Mouse (Mus musculus) stomach, postnatal 0 days (tissue): ENCODE data around the gene Tas1r1. TPM values are rescaled to one million over a fixed set of nuclear protein-coding genes. Genes with fewer than 3 reads are reported as not detected.

ENCODE experiments used
- ATAC-seq: fragments of 200-750 bp; cut with Nextera tagmentation; 2 replicates; pipeline ENCODE4 v1.8.0; 2017; ENCODE audit not compliant: low FRiP score, low TSS enrichment
- DNase-seq: peaks from one replicate; pipeline ENCODE4 v3.0.0-alpha.2; 2016; ENCODE audit warnings: low spot score
- H3K27ac ChIP-seq: fragments of 300-500 bp; sonication (generic); replicated peaks from 2 replicates; pipeline ENCODE4 v1.5.1; 2014; ENCODE audit warnings: mild to moderate bottlenecking, control low read depth
- H3K27me3 ChIP-seq: fragments of 300-500 bp; sonication (generic); 2 replicates; pipeline ENCODE4 v1.6.1; 2014; ENCODE audit warnings: low read length; ENCODE audit not compliant: control insufficient read depth, insufficient read depth
- H3K36me3 ChIP-seq: fragments of 300-500 bp; sonication (generic); 2 replicates; pipeline ENCODE4 v1.6.1; 2014; ENCODE audit warnings: low read length, mixed read lengths; ENCODE audit not compliant: control insufficient read depth, insufficient read depth
- H3K4me1 ChIP-seq: fragments of 300-500 bp; sonication (generic); replicated peaks from 2 replicates; pipeline ENCODE4 v1.6.1; 2014; ENCODE audit warnings: antibody characterized with exemption; ENCODE audit not compliant: control insufficient read depth, insufficient read depth
- H3K4me2 ChIP-seq: fragments of 300-500 bp; sonication (generic); replicated peaks from 2 replicates; pipeline ENCODE4 v1.6.1; 2014; ENCODE audit warnings: low read depth, mild to moderate bottlenecking, control low read depth, moderate library complexity
- H3K4me3 ChIP-seq: fragments of 300-500 bp; sonication (generic); 2 replicates; pipeline ENCODE4 v1.5.1; 2014; ENCODE audit warnings: low read depth, low read length, control low read depth
- H3K9ac ChIP-seq: fragments of 300-500 bp; sonication (generic); 2 replicates; pipeline ENCODE4 v1.6.1; 2014; ENCODE audit warnings: mild to moderate bottlenecking, low read length, control low read depth, mixed read lengths
- H3K9me3 ChIP-seq: fragments of 300-500 bp; sonication (generic); 2 replicates; pipeline ENCODE4 v1.6.1; 2016; ENCODE audit warnings: low read length; ENCODE audit not compliant: control insufficient read depth
- CTCF ChIP-seq: IDR thresholded peaks from 2 replicates; pipeline ENCODE4 v1.5.1; 2016; ENCODE audit warnings: antibody characterized with exemption, low read depth, mild to moderate bottlenecking, moderate library complexity
- EP300 ChIP-seq: optimal IDR thresholded peaks from 2 replicates; pipeline ENCODE3; 2016; ENCODE audit warnings: antibody characterized with exemption
- WGBS: fragments of 180-500 bp; shearing (Covaris S2); extraction: QIAGEN DNeasy Blood & Tissue Kit; methylation state at CpG from one replicate; pipeline ENCODE4 v1.1.7; 2014; 5-methylcytosine and 5-hydroxymethylcytosine counted together
- polyA plus RNA-seq: library from polyadenylated mRNA; unstranded; fragments of >200 nt; fragmentation: Nextera tagmentation; extraction: Ambion mirVana; gene quantifications from 2 replicates; pipeline ENCODE4 v1.2.1, GENCODE M21; 2015

Gene Tas1r1
- polyA plus RNA-seq, 1 experiment from 2014 or later: 0.12 TPM

DNA sequence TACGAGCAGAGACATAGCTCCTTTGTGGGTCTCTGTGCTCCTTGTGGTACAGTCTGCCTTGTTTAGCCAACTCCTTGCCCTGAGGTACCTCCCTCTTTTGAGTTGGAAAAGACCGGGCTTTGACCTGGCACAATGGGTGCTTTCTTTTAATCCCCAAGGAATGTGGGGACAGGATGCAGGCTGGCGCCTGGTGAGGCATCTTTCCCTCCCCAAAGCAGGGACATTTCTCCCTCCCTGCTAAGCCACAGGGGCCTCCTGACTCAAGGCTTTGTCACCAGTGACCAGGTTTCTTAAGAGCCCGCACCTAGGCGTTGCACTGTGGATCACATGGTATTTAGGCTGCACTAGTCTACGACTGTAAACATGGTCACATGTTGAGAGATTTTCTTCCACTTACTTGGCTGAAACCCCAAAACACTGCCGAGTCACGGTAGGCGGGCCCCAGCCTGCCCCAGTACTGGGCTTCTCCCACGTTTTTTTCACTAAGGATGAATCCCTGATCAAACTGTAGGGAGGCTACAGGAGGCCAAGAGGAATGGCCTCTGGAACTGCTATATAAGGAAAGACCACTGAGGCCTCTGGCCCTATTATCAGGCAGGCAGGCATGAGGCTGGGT, 28.2 kb downstream of the Tas1r1 start:
- H3K4me2 ChIP-seq: peak overlapping the region; percentile 97
- H3K9me3 ChIP-seq: no peaks in the 10 kb centered on the region
- H3K4me3 ChIP-seq: peak overlapping the region; percentile 79
- peaks cover 4% of the 10 kb centered on the region; the same call in 1 of the 2 replicates for H3K36me3 ChIP-seq
- peak overlapping the region; percentile 98 for H3K27ac ChIP-seq
- 0 out of 2 replicates have a peak, but pooled peaks cover 4% of the 10 kb centered on the region for H3K4me1 ChIP-seq
- DNase-seq: peak; percentile 79
- 1% methylated on average over 10 of the region's 10 CpGs for WGBS
- no peaks in the 10 kb centered on the region for H3K27me3 ChIP-seq
- peak overlapping the region; percentile 86 for H3K9ac ChIP-seq
- TF ChIP-seq CTCF (no peak), EP300 (no peak)
- ATAC-seq: peak; percentile 69

DNA sequence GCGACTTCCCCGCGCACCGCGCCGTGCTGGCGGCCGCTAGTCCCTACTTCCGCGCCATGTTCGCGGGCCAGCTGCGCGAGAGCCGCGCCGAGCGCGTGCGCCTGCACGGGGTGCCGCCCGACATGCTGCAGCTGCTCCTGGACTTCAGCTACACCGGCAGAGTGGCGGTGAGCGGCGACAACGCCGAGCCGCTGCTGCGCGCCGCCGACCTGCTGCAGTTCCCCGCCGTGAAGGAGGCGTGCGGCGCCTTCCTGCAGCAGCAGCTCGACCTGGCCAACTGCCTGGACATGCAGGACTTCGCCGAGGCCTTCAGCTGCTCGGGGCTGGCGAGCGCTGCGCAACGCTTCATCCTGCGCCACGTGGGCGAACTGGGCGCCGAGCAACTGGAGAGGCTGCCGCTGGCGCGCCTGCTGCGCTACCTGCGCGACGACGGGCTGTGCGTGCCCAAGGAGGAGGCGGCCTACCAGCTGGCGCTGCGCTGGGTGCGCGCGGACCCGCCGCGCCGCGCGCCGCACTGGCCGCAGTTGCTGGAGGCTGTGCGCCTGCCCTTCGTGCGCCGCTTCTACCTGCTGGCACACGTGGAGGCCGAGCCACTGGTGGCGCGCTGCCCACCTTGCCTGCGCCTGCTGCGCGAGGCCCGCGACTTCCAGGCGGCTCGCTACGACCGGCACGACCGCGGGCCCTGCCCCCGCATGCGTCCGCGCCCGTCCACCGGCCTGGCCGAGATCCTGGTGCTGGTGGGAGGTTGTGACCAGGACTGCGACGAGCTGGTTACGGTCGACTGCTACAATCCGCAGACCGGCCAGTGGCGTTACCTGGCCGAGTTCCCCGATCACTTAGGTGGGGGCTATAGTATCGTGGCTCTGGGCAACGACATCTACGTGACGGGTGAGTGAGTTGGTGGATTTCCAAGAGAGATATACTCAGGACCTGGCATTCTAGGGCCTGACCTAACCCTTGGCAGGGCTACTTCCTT, 29.0 kb downstream of the Tas1r1 start:
- peak; percentile 74 for DNase-seq

GRCm38 (mm10) chr4:152008622-152009075, 29.7 kb downstream of the Tas1r1 start, which contains the start of gene Klhl21:
Gene Klhl21 (plus strand): TSS chr4:152008803.
- H3K9me3 ChIP-seq: no peaks in the 10 kb centered on the region
- 0 out of 2 replicates have a peak, but pooled peaks cover 4% of the 10 kb centered on the region for H3K4me1 ChIP-seq
- H3K4me2 ChIP-seq: peak within 1 kb of the TSS; percentile 97
- WGBS: 0% methylated on average over 29 of the region's 45 CpGs
- peak within 1 kb of the TSS; percentile 98 for H3K27ac ChIP-seq
- no peaks in the 10 kb centered on the region; the same call in 1 of the 2 replicates for H3K36me3 ChIP-seq
- H3K4me3 ChIP-seq: peak within 1 kb of the TSS; percentile 79
- TF ChIP-seq CTCF (no peak; the same call in 1 of the 2 replicates), EP300 (peak; percentile 84)
- peak; percentile 88 for ATAC-seq
- peak; percentile 97 for DNase-seq
- H3K9ac ChIP-seq: peak within 1 kb of the TSS; percentile 86
- no peaks in the 10 kb centered on the region for H3K27me3 ChIP-seq

More for the DNA sequence above, 29.0 kb downstream of the Tas1r1 start:
- peak; percentile 58 for ATAC-seq
- Histone ChIP-seq H3K36me3 (peaks cover 4% of the 10 kb centered on the region; the same call in 1 of the 2 replicates), H3K27ac (peak overlapping the region; percentile 98), H3K4me2 (peak overlapping the region; percentile 97), H3K4me1 (0 out of 2 replicates have a peak, but pooled peaks cover 4% of the 10 kb centered on the region), H3K9ac (peak overlapping the region; percentile 86), H3K4me3 (peak overlapping the region; percentile 79), H3K9me3 (no peaks in the 10 kb centered on the region), H3K27me3 (no peaks in the 10 kb centered on the region)
- TF ChIP-seq CTCF: no peak
- no peak for TF ChIP-seq EP300
- WGBS: under 1% methylated on average over 106 of the region's 115 CpGs

DNA sequence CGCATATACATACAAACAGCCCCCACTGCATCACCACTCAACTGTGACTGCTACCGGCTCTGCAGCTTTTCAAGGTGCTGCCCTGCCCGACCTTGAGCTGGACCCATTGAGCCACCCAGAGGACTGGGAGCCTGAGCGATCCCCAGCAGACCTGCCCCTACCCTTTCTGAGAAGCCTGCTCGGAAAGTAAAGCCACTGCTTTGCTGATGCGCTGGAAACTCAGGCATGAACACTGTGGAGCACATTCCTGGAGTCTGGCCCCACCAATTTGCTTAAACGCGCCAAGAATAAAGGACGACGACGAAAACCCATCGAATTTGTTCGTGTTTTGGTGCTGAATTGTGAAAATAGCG, 30.2 kb downstream of the Tas1r1 start:
- H3K9ac ChIP-seq: peak overlapping the region; percentile 86
- 0 out of 2 replicates have a peak, but pooled peaks cover 4% of the 10 kb centered on the region for H3K4me1 ChIP-seq
- TF ChIP-seq CTCF (no peak), EP300 (no peak)
- peak overlapping the region; percentile 98 for H3K27ac ChIP-seq
- no peaks in the 10 kb centered on the region; the same call in 1 of the 2 replicates for H3K36me3 ChIP-seq
- 1% methylated on average over 14 of the region's 14 CpGs for WGBS
- no peaks in the 10 kb centered on the region for H3K9me3 ChIP-seq
- no peaks in the 10 kb centered on the region for H3K27me3 ChIP-seq
- 0 out of 2 replicates have a peak, but pooled peaks have one; percentile 1 for ATAC-seq
- H3K4me3 ChIP-seq: peak overlapping the region; percentile 79
- DNase-seq: peak; percentile 45
- H3K4me2 ChIP-seq: peak overlapping the region; percentile 97

GRCm38 (mm10) chr4:152007481-152008147, 30.8 kb downstream of the Tas1r1 start:
- no peaks in the 10 kb centered on the region; the same call in 1 of the 2 replicates for H3K36me3 ChIP-seq
- ATAC-seq (peak; percentile 48), DNase-seq (peak; percentile 70)
- H3K4me3 ChIP-seq: peak overlapping the region; percentile 79
- no peak for TF ChIP-seq CTCF
- no peak for TF ChIP-seq EP300
- H3K27me3 ChIP-seq: no peaks in the 10 kb centered on the region
- WGBS: 6% methylated on average over 8 of the region's 8 CpGs
- no peaks in the 10 kb centered on the region for H3K9me3 ChIP-seq
- H3K27ac ChIP-seq: peak overlapping the region; percentile 98
- peak overlapping the region; percentile 97 for H3K4me2 ChIP-seq
- H3K4me1 ChIP-seq: 0 out of 2 replicates have a peak, but pooled peaks cover 4% of the 10 kb centered on the region
- peak overlapping the region; percentile 86 for H3K9ac ChIP-seq
